Mouse (Mus musculus) Patski (cell line): Measurements from ENCODE around the gene Plekhj1. TPM values are rescaled to one million over a fixed set of nuclear protein-coding genes. Genes with fewer than 3 reads are reported as not detected.
"Not testable (repeated sequence)": the region's sequence is repeated elsewhere in the genome, so short reads cannot be mapped to it uniquely, and the experiment has no call there.

Source experiments
- ATAC-seq: fragments of 100-300 bp; one replicate; pipeline ENCODE4 v1.8.0; 2021
- CTCF ChIA-PET: fragments of 350-600 bp; sonication (Branson Sonifier 250); formaldehyde crosslinking; loops from one replicate; lab custom pipeline; 2022; ENCODE audit warnings: inconsistent platforms; lab: Charles Lee
- POLR2A ChIA-PET: fragments of 350-600 bp; sonication (Branson Sonifier 250); formaldehyde crosslinking; loops from one replicate; lab custom pipeline; 2022; ENCODE audit warnings: antibody characterized with exemption, inconsistent platforms; lab: Charles Lee
- DNase-seq: peaks from one replicate; pipeline ENCODE4 v3.0.0-alpha.2; 2011; ENCODE audit warnings: low read depth, low spot score
- H3K27me3 ChIP-seq: fragments of 371-371 bp; one replicate; pipeline ENCODE4 v1.5.1; 2021
- CTCF ChIP-seq: fragments of 100-300 bp; IDR thresholded peaks from one replicate; pipeline ENCODE4 v1.5.1; 2021
- in situ Hi-C: fragments of 300-500 bp; cut with MboI; formaldehyde crosslinking; loops from 3 replicates; pipeline ENCODE4 v1.11.1; 2018; ENCODE audit warnings: low pct_unique_long_range_greater_than_20kb, mixed read lengths
- polyA plus RNA-seq: library from polyadenylated mRNA; unstranded; gene quantifications from one replicate; pipeline ENCODE4 v1.2.3, GENCODE M21; 2021

Gene Plekhj1
- polyA plus RNA-seq, 1 experiment from 2014 or later = 77.0 TPM

GRCm38 (mm10) chr10:80826151-80827062 is 28.0 kb upstream of the Plekhj1 start, which contains the start of gene Oaz1:
Gene Oaz1, plus strand, starts transcription at chr10:80826656.
- peak; percentile 92 for ATAC-seq
- in situ Hi-C loops = no loop called here

GRCm38 (mm10) chr10:80824827-80825226 is 26.4 kb upstream of the Plekhj1 start:
- ChIA-PET CTCF (no interaction called here), POLR2A (no interaction called here)
- in situ Hi-C loops = loop anchor here (5.0 kb wide), 3 partner anchors 52 to 172 kb away; no protein-coding TSS in a partner anchor
- DNase-seq (no peak), ATAC-seq (no peak)
- no peak for TF ChIP-seq CTCF
- no peaks in the 10 kb centered on the region for H3K27me3 ChIP-seq

More at GRCm38 (mm10) chr10:80826151-80827062, 28.0 kb upstream of the Plekhj1 start, which contains the start of gene Oaz1:
- no peak for TF ChIP-seq CTCF
- CTCF ChIA-PET = no interaction called here
- peak; percentile 97 for DNase-seq
- POLR2A ChIA-PET = interaction anchor here (0.6 to 0.9 kb wide), 3 partner anchors 9 to 29 kb away, joined by 3 to 5 read pairs (median 3); partner anchors contain the start of genes Lsm7 and Sppl2b
- no peaks in the 10 kb centered on the region for H3K27me3 ChIP-seq

- DNase-seq = no peak
- no peaks in the 10 kb centered on the region for H3K27me3 ChIP-seq
- in situ Hi-C loops = loop anchor here (5.0 kb wide), 3 partner anchors 53 to 173 kb away; no protein-coding TSS in a partner anchor
- no peak for ATAC-seq
- no peak for TF ChIP-seq CTCF
- CTCF ChIA-PET = no interaction called here
- POLR2A ChIA-PET = no interaction called here
Measured at GRCm38 (mm10) chr10:80823847-80824643, 25.6 kb upstream of the Plekhj1 start.

GRCm38 (mm10) chr10:80823316-80823715 is 24.9 kb upstream of the Plekhj1 start:
- ATAC-seq (no peak), DNase-seq (no peak)
- H3K27me3 ChIP-seq = no peaks in the 10 kb centered on the region
- in situ Hi-C loops = loop anchor here (5.0 kb wide), 3 partner anchors 54 to 174 kb away; no protein-coding TSS in a partner anchor
- POLR2A ChIA-PET = no interaction called here
- CTCF ChIA-PET = no interaction called here
- no peak for TF ChIP-seq CTCF

GRCm38 (mm10) chr10:80822528-80822927 is 24.1 kb upstream of the Plekhj1 start:
- in situ Hi-C loops = loop anchor here (5.0 kb wide), 3 partner anchors 55 to 175 kb away; no protein-coding TSS in a partner anchor
- ATAC-seq = no peak
- no peak for TF ChIP-seq CTCF
- ChIA-PET POLR2A (no interaction called here), CTCF (no interaction called here)
- H3K27me3 ChIP-seq = no peaks in the 10 kb centered on the region
- no peak for DNase-seq

- TF ChIP-seq CTCF = no peak
- no peak for DNase-seq
- no peak for ATAC-seq
- in situ Hi-C loops = loop anchor here (5.0 kb wide), 3 partner anchors 55 to 175 kb away; no protein-coding TSS in a partner anchor
- no peaks in the 10 kb centered on the region for H3K27me3 ChIP-seq
- CTCF ChIA-PET = no interaction called here
- POLR2A ChIA-PET = no interaction called here
Measured at GRCm38 (mm10) chr10:80821991-80822390, 23.6 kb upstream of the Plekhj1 start.

GRCm38 (mm10) chr10:80819406-80819805 is 21.0 kb upstream of the Plekhj1 start:
- no peak for DNase-seq
- ChIA-PET POLR2A (no interaction called here), CTCF (interaction anchor here (0.9 to 1.6 kb wide), 5 partner anchors 10 to 222 kb away, joined by 3 to 7 read pairs (median 3); no protein-coding TSS in a partner anchor)
- no peaks in the 10 kb centered on the region for H3K27me3 ChIP-seq
- ATAC-seq = no peak
- TF ChIP-seq CTCF = no peak
- in situ Hi-C loops = no loop called here

- CTCF ChIA-PET = interaction anchor here (0.9 to 2.5 kb wide), 6 partner anchors 10 to 222 kb away, joined by 3 to 8 read pairs (median 3); partner anchors contain the start of gene Amh
- no peak for DNase-seq
- no peaks in the 10 kb centered on the region for H3K27me3 ChIP-seq
- no peak for ATAC-seq
- no peak for TF ChIP-seq CTCF
- POLR2A ChIA-PET = interaction anchor here (1.4 kb wide), 1 partner anchor 71 kb away, joined by 3 read pairs; no protein-coding TSS in a partner anchor
- in situ Hi-C loops = no loop called here
Measured at GRCm38 (mm10) chr10:80818599-80819281, 20.3 kb upstream of the Plekhj1 start.

- DNase-seq, H3K27me3 ChIP-seq, ATAC-seq, in situ Hi-C loops: not testable (repeated sequence)
- ChIA-PET POLR2A (interaction anchor here (0.8 to 1.4 kb wide), 2 partner anchors 9 to 70 kb away, joined by 3 to 5 read pairs; no protein-coding TSS in a partner anchor), CTCF (interaction anchor here (1.6 to 2.5 kb wide), 2 partner anchors 13 to 70 kb away, joined by 7 to 8 read pairs; partner anchors contain the start of gene Amh)
Measured at GRCm38 (mm10) chr10:80817955-80818354, 19.5 kb upstream of the Plekhj1 start.
